Mouse (Mus musculus): ENCODE measurements around the gene Clip2.

- no peak for TF ChIP-seq CTCF (IDR thresholded peaks at IDR 0.05; ENCODE audit: extremely low read depth, insufficient read length, insufficient replicate concordance, low read depth, low read length)
- no peak for TF ChIP-seq POLR2A (IDR thresholded peaks at IDR 0.05; ENCODE audit: low read depth, low read length)
These were observed 25.3 kb upstream of the Clip2 start for GRCm38 (mm10) chr5:134577534-134577933.
